Mouse (Mus musculus): ENCODE results near the gene Gm49673. TPM values are rescaled to one million over a fixed set of nuclear protein-coding genes. Genes with fewer than 3 reads are reported as not detected.
A peak's percentile ranks its signal among the peaks of the same experiment; 100 is the strongest.
"Not testable (repeated sequence)": the region's sequence is repeated elsewhere in the genome, so short reads cannot be mapped to it uniquely, and the experiment has no call there.

The Gm49673 gene
- polyA plus RNA-seq, 1 experiment = not detected

DNA sequence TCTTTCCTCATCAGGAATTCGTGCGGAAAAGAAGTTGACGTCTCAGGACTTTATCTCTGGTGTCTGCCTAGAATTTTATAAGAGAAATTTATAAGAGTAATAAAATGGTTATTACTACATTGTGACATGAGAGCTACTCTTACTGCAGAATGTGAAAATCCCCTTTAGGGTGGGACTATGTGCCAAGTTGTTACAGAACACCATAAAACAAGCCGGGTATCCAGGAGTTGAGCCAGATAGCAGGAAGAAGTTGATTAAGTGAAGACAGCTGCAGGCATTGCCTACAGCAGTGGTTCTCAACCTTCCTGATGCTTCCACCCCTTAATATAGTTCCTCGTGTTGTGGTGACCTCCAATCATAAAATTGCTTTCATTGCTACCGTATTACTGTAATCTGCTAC lies 30.7 kb downstream of the Gm49673 start:
- no CpG with 5 or more reads among the region's 6 CpGs for WGBS
- H3K4me3 ChIP-seq (ENCODE audit: insufficient read depth, low read depth, low read length); H3K27ac ChIP-seq (ENCODE audit: insufficient read depth, low read depth, low read length); H3K4me1 ChIP-seq (ENCODE audit: control insufficient read depth, insufficient read depth, low read length): not testable (repeated sequence)

DNA sequence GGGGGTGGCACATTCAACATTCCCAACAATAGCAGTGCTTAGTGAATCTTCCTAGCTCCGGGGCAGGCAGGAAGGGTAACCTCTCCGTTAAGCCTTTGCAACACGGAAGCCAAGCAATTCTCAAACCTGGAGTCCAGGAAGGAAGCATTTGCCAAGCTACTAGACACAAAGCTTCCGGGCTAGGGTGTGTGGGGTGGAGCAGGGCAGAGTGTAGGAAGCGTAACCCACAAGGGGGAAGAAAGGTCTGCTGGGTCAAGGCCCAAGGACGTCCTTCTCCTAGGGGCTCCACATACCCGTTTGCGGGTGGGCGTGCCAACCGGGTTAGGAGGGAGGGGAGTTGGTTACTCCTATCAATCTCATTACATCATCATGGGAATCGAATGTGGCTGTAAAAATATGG lies 31.2 kb downstream of the Gm49673 start:
- H3K4me3 ChIP-seq (ENCODE audit: insufficient read depth, low read depth, low read length); H3K4me1 ChIP-seq (ENCODE audit: control insufficient read depth, insufficient read depth, low read length); H3K27ac ChIP-seq (ENCODE audit: insufficient read depth, low read depth, low read length): not testable (repeated sequence)
- 71% methylated on average over 7 of the region's 11 CpGs for WGBS

DNA sequence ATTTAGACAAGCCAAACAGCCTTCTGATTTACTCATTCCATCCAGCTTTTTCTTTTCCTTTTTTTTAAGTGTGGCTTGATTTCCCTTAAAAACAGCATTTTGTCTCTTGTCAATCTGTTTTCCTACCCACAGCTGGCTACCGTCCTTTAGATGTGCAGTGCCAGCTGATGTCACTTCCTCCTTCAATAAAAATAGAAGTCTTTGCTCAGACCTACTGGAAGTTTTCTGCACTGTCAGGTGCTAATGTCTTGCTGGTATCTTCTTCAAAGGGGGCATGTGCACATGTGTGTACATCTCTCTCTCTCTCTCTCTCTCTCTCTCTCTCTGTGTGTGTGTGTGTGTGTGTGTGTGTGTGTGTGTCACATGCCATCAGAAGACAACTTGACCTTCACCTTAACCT lies 35.4 kb downstream of the Gm49673 start:
- not testable (repeated sequence) for H3K27ac ChIP-seq (ENCODE audit: insufficient read depth, low read depth, low read length); H3K4me1 ChIP-seq (ENCODE audit: control insufficient read depth, insufficient read depth, low read length); H3K4me3 ChIP-seq (ENCODE audit: insufficient read depth, low read depth, low read length)
- no CpG with 5 or more reads among the region's 1 CpGs for WGBS

DNA sequence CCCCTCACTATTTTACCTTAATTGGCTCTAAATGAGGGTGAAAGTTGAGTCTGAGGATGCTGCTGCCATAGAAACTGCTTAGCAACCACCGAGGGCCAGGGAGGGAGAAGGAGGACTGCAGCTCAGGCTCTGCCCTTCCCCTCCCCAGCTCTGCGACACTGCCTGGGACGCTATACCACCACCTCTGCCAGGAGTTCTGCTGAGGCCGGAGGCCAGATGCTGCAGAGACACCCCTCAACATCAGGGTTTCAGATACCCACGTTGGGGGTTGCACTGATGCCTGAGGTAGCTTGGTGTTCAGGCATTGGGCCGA lies 46.3 kb downstream of the Gm49673 start:
- 22% methylated on average over 3 of the region's 6 CpGs for WGBS
- H3K4me1 ChIP-seq (ENCODE audit: control insufficient read depth, insufficient read depth, low read length) = not testable (repeated sequence)
- peak overlapping the region; percentile 5; the same call in 1 of the 2 replicates for H3K4me3 ChIP-seq (ENCODE audit: insufficient read depth, low read depth, low read length)

DNA sequence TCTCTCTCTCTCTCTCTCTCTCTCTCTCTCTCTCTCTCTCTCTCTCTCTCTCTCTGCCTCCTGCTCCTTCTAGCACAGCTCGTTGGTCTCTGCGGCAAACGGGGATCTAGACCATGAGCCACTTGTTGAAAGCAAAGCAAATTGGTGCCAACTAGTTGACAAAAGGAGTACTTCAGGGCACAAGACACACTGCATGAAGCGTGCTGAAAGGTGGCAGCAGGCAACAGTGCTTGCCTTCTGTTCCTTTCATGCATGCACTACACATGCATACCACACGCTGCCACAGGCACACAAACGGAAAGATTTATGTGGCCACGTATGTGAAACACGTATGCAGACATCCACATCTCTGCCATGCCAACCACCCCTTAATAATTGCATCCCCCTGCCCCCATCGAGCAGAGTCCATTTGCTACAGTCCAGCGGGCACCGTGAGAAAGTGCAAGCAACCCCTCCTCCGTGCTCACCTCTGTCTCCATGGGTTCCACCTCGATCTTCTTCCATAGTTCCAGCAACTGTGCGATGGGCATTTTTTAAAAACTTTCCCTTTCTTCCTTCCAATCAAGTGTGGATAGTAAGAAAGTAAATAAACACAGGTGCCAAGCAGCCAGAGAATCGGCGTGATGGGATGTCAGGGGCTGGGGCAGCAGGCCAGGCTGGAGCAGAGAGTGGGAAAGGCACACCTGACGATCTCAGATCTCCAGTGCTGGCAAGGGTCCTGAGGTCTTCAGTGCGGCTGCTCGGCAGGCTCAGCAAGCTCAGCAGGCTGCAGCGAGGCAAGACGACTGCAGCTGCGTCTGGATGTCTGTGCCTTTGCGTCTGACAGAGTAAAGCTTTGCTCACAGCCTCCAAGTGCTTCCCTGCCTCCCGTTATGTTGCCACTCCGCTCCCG lies 46.9 kb downstream of the Gm49673 start:
- peak overlapping the region; percentile 27; the same call in 1 of the 2 replicates for H3K4me3 ChIP-seq (ENCODE audit: insufficient read depth, low read depth, low read length)
- WGBS = 3% methylated on average over 9 of the region's 26 CpGs
- H3K4me1 ChIP-seq (ENCODE audit: control insufficient read depth, insufficient read depth, low read length); H3K27ac ChIP-seq (ENCODE audit: insufficient read depth, low read depth, low read length): not testable (repeated sequence)

More for the DNA sequence above, 46.3 kb downstream of the Gm49673 start:
- not testable (repeated sequence) for H3K27ac ChIP-seq (ENCODE audit: insufficient read depth, low read depth, low read length)

DNA sequence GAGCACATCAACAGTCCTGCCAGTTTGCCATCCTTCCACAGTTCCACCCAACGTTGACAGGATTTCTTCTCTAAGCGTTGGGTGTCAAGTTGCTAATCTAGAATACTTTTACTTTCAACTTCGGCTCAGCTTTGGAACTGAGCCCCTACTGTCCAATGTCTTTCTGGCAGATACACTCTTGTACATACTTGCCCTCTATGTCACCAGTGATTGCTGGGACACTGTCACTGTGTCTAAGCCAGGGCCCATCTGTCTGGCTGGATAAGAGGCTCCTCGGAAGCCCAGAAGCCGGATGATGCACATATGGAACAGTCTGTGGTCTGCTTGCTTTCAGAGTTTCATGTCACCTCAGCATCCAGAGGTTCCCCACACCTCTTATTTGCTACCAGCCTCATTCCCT lies 51.4 kb downstream of the Gm49673 start:
- H3K4me3 ChIP-seq (ENCODE audit: insufficient read depth, low read depth, low read length); H3K4me1 ChIP-seq (ENCODE audit: control insufficient read depth, insufficient read depth, low read length); H3K27ac ChIP-seq (ENCODE audit: insufficient read depth, low read depth, low read length): not testable (repeated sequence)
- WGBS = 61% methylated on average over 3 of the region's 5 CpGs

DNA sequence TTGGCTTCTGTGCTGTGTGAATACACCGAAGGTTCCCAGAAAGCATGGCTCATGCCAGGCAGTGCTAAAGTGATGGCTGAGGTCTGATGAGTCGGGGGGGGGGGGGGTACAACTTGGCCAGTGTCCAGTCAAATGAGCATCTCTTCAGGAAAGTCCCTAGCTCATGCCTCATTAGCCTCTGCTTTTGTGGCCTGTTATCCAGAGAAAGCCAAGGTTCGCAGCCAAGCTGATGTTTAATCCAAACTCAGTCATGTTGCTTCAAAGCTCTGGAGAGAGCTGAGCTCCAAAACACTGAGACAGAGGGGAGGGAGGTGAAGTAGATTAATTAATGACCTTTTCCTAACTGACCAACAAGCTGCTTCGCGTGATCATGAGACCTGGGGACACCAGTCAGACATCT lies 51.9 kb downstream of the Gm49673 start:
- H3K4me1 ChIP-seq (ENCODE audit: control insufficient read depth, insufficient read depth, low read length); H3K27ac ChIP-seq (ENCODE audit: insufficient read depth, low read depth, low read length); H3K4me3 ChIP-seq (ENCODE audit: insufficient read depth, low read depth, low read length): not testable (repeated sequence)
- 43% methylated on average over 3 of the region's 5 CpGs for WGBS

DNA sequence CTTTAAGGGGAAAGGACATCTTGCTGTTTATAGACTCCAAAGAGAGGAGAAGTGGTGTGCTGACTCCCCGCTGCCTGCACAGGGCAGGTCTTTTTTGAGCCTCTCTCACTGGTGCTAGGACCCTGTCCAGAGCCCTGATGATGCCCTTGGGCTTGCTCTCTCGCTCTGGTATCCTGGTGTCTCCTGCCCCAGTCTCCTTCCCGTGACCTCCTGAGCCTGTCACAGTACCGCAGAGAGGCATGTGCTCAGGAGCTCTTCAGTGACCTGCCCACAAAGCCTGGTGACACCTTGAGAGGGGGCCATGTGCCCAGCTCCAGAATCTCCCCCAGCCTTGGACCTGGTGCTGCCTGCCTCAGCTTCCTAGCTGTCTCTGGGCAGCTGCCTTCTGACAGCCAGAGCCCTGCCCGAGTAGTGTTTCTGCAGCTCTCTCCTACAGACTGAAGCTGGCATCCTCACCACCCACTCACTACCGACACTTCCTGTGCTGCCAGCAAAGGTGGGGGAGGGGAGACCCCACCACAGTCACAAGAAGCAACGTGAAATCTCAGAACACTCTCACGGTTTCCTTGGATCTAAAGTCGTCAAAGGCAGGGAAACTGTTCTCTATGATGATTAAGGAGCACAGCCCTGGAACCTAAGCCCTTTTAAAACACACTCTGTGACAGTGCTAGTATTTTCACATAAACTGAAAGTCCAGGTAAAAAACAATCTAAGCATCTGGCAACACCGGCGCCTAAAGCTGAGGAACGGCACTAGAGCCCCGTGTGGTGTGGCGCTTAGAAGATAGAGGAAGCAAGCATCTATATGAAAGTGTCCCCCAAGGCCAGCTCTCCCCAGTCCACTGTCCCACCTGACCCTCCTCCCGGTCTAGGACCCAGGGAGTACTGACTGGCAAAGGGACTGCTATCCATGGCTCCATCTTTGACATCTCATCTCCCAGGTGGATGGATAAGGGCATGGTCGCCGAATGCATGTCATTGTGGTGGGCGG lies 54.8 kb downstream of the Gm49673 start:
- H3K4me3 ChIP-seq (ENCODE audit: insufficient read depth, low read depth, low read length); H3K27ac ChIP-seq (ENCODE audit: insufficient read depth, low read depth, low read length); H3K4me1 ChIP-seq (ENCODE audit: control insufficient read depth, insufficient read depth, low read length): not testable (repeated sequence)
- 63% methylated on average over 3 of the region's 18 CpGs for WGBS

DNA sequence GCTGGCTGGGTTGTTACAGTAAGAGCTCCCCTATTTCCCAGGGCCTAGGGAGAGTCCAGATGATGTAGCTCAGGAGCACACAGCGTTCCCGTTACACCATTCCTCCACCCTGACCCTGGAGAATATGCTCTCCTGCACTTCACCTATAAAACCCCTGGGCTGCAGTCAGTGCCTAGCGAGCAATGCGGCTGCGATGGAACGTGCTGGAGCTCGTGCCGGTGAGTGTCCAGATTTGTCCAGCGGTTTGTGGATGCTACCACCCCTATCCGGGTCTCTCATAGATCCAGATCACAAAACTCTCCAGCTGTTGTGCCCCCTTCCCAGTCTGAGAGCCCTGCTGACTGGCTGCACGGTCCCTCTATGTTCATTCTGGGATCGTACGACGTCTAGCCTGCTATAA lies 56.3 kb downstream of the Gm49673 start:
- not testable (repeated sequence) for H3K4me1 ChIP-seq (ENCODE audit: control insufficient read depth, insufficient read depth, low read length); H3K27ac ChIP-seq (ENCODE audit: insufficient read depth, low read depth, low read length); H3K4me3 ChIP-seq (ENCODE audit: insufficient read depth, low read depth, low read length)
- WGBS = 87% methylated on average over 14 of the region's 14 CpGs

DNA sequence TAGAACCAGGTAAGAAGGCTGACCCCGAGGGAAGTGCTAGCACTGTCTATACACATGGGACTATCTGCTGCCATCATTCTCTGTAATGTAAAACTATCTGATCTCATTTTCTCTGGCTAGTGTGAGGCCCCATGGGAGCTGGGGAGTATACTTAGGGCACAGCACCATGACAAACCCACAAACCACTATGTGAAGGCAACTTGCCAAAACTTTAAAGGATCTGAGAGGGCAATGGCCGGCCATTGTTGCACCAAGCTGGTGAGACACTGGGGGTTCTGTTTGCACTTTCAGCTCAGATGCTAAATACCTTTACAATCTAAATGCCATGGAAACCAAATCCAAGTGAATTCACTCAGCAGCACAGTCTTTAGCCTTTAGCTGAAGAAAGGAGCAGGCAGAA lies 77.7 kb downstream of the Gm49673 start:
- not testable (repeated sequence) for H3K27ac ChIP-seq (ENCODE audit: insufficient read depth, low read depth, low read length); H3K4me1 ChIP-seq (ENCODE audit: control insufficient read depth, insufficient read depth, low read length); H3K4me3 ChIP-seq (ENCODE audit: insufficient read depth, low read depth, low read length)
- WGBS = 58% methylated on average over 2 of the region's 2 CpGs

DNA sequence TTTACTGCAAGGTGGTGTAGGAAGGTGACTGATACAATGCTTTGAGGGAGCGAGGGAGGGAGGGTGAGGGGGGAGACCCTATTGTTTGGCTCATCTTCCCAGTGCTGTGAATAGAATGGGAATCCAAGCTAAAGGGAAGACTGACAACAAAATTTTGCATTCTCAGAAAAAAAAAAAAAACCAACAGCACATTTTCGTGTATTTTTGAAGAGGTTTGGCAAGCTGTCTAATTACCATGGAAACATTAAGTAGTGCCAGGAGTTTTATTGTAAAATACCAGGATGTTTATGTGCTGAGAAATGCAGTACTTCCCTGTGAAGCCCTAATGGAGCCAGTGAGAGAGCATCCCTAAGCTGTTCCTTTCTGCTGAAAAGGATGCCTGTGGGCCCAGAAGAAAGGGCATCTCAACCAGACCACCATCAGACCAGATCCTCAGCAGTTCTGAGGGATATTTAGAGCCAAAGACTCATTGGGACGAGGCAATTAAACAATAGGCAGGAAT lies 90.9 kb downstream of the Gm49673 start:
- not testable (repeated sequence) for H3K27ac ChIP-seq (ENCODE audit: insufficient read depth, low read depth, low read length); H3K4me3 ChIP-seq (ENCODE audit: insufficient read depth, low read depth, low read length); H3K4me1 ChIP-seq (ENCODE audit: control insufficient read depth, insufficient read depth, low read length)
- WGBS = 41% methylated on average over 2 of the region's 3 CpGs

DNA sequence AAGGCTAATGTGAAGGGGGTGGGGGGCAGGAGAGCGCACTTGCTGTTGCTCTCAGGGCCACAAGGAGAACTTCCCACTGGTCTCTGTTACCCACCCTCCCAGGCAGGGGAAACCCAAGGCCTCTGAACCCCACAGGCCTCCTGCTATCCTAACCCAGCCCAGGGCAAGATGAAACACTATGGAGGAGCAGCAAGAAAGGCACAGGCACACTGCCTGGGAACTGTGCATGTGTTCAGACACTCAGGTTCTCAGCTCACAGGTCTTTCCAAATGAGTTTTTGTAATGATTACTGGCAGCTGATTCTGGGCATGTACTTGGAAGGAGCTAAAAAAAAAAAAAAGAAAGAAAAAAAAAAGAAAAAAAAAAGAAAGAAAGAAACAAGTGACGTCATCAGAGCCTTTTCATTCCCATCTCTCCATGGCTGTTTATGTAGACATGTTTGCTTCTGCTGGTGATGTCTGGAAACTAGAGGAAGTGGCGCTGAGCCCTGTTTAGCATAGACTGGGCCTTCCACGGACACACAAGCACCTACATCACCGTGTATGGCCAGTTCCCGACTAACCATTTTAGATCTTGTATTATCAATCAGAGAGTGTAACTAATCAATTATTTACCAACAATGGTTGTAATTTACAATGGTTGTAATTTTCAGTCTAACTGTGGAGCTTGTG lies 91.5 kb downstream of the Gm49673 start:
- H3K4me1 ChIP-seq (ENCODE audit: control insufficient read depth, insufficient read depth, low read length); H3K27ac ChIP-seq (ENCODE audit: insufficient read depth, low read depth, low read length); H3K4me3 ChIP-seq (ENCODE audit: insufficient read depth, low read depth, low read length): not testable (repeated sequence)
- 72% methylated on average over 4 of the region's 6 CpGs for WGBS

DNA sequence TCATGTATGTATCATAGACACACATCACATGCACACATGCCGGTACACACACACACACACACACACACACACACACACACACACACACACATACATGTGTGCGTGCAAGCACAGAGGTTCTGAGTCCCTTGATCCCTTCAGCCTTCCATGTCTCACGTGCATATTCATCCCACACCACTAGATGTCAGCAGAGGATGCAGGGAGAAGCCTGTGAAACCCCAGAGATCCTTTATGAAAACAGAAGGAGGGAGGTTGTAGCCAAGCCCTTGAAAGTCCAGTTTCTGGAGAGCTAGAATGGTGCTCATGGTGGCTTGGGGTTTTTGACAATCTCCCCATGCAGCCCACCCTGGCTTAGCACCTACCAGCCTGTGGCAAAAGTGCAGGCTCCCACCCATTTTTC lies 96.3 kb downstream of the Gm49673 start:
- H3K4me1 ChIP-seq (ENCODE audit: control insufficient read depth, insufficient read depth, low read length); H3K27ac ChIP-seq (ENCODE audit: insufficient read depth, low read depth, low read length); H3K4me3 ChIP-seq (ENCODE audit: insufficient read depth, low read depth, low read length): not testable (repeated sequence)
- WGBS = 26% methylated on average over 3 of the region's 3 CpGs

DNA sequence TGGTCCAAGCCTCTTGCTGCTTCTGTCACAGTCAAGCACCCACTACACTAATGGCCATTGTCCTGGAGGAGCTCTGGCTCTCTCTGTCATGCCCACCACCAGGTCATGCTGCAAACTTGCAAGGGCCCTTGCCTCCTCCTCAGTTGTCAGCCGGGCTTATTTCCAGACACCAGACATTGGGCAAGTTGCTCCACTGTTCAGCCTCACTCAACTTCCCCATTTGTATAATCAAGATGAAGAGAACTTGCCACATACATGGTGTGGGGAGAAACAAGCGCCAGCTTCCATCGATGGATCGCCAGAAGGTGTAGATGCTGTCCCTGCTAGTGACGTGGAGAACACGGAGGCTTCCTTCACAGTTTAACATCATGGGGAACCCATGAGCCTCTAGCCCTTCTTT lies 97.4 kb downstream of the Gm49673 start:
- not testable (repeated sequence) for H3K27ac ChIP-seq (ENCODE audit: insufficient read depth, low read depth, low read length); H3K4me3 ChIP-seq (ENCODE audit: insufficient read depth, low read depth, low read length); H3K4me1 ChIP-seq (ENCODE audit: control insufficient read depth, insufficient read depth, low read length)
- WGBS = 97% methylated on average over 5 of the region's 6 CpGs

Measured in olfactory bulb, adult 2 months (tissue).